Mouse (Mus musculus) gastrocnemius, postnatal 10 days (tissue): ENCODE measurements at regions not wholly inside any gene's neighbourhood (a gene's known extent, or its start where the extent isn't known, plus 50 kb on each side); places are given as distances from the start of the nearest gene placed in this dataset.
"Not testable (repeated sequence)": the region's sequence is repeated elsewhere in the genome, so short reads cannot be mapped to it uniquely, and the experiment has no call there.

ENCODE experiments used
- DNase-seq: peaks from one replicate; pipeline ENCODE4 v3.0.0; 2021; ENCODE audit warnings: mixed read lengths

DNA sequence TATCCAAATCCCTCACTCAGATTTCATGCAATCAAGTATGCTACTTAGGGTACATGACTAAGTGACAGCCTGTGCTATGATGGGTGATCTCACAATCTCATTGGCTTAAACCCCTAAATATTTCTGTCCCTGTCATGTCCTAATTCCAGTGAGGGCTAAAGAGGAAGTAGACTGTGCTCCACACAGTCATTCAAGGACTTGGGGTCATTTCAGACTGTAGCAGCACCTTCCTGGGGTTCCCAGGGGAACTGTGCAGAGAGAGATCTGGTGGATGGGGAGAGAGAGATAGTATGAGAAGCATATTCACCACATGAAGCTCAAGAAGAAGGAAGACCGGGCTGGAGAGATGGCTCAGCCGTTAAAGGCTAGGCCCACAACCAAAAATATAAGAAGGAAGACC is 100.7 kb downstream of the H2al2a start:
- no peak for DNase-seq

GRCm38 (mm10) chr2:17892661-17893060 is 104.1 kb downstream of the H2al2a start:
- DNase-seq, result not testable (repeated sequence)

DNA sequence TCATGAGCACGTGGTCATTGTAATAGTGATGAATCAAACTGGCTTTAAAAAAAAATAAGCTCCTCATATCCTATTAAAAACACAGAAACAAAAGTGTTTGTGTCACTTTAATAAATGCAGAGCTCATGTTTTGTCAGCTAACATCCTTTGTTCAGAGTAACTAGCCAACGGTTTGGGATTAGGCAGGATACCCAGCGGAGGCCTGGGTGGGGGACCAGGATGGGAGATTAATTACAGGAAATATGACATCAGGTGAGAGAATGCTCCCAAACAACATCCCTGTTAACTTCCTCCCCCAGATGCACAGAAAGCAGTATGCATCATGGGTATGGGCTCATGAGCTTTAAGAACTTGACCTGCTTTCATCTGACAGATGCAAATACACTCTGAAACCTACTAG is 109.1 kb downstream of the H2al2a start:
- no peak for DNase-seq

DNA sequence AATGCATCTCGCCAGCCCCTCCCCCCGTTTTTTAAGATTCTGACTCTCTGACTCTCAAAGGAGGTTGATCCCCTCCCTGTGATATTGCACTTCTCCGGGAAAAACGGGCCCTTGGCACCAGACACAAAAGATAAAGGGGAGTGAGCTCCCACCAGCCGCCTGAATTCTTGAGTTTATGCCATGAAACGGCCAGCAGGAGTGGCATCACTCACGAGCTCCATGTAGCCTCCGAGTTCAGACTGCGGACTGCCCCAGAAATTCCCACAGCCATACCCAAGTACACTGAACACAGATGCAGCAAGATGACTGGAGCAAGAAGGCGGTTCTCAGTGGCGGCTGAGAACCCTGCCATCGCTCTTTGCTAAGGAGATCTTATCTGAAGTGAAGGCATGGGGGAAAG is 114.4 kb downstream of the H2al2a start:
- no peak for DNase-seq

DNA sequence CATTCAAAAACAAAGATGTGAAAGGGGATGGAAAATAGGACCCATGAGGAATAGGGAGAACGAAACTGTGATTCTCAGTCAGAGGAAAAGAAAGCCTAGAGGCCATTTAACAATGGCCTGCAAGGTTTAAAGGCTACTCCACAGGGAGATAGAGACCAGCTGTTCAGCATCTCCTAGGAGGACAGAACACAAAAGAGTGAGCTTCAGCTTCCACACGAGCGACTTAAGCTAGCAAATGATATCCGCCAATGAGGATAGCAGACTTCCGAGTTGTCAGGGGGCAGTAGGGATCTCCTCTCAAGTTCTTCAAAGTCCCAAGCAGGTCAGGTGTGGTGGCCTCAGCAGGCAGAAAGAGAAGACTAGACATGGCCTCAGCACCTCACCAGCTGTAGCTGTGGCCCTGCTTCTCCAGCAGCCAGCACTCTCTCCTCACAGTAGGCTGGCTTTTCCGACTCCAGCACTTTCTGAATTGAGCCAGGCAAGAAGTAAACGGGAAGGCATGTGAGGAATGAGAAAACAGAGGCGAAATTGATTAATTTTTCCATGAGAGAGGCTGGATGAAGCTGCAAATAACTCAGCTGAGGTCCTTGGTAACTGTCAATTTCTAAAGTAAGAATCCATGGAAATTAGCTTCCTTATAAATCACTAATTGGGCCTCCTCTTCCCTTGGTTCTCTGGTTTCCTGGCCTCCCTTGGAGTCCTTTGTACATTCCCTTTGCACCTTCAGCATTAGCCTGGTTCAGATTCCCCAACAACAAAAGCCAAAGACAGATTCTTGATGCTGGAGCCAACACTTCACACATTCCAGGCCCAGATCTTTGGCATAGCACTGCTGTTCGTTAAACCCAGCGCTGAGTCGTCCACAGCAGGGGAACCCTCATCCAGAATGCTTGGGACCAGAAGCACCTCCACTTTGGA is 115.7 kb downstream of the H2al2a start:
- DNase-seq, result no peak

- no peak for DNase-seq
Measured at GRCm38 (mm10) chr2:17877901-17878300, 118.9 kb downstream of the H2al2a start.

DNA sequence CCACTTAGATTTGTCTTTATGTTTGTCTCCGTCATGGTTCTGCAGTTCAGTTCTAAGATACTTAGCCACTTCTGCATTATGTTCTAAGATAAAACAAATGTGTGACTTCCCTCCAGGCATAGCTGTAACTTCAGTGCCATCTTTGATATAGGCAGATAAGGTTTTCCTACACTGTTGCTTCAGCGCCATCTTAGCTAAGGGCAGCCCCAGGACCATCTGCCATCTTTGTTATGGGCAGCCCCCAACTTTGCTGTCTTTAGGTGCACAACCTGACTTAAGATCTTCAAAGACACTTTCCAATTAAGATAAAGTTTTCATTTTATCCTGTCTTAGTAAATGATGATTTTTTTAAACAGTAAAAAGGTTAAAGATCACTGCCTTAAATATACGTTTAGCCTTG is 119.8 kb downstream of the H2al2a start:
- no peak for DNase-seq

DNA sequence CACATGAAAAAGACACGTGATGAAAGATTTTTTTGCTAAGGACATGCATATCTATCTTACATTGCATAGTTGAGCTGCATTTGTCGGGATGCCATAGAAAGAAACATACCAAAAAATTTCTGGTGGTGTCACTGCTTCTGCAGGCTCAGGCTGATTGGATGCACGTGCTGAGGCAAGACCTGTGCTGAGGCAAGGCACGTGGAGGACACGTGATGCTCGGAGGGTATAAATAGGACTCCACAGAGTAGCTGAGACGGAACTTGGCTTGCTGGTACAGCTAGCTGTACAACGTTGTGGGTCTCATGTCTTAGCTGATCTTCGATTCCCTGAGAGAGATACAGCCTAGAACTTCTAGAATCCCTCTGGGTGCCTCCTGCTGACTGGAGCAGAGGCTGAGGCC is 120.6 kb downstream of the H2al2a start:
- no peak for DNase-seq

GRCm38 (mm10) chr2:17870562-17870961 is 126.2 kb downstream of the H2al2a start:
- DNase-seq, result no peak

DNA sequence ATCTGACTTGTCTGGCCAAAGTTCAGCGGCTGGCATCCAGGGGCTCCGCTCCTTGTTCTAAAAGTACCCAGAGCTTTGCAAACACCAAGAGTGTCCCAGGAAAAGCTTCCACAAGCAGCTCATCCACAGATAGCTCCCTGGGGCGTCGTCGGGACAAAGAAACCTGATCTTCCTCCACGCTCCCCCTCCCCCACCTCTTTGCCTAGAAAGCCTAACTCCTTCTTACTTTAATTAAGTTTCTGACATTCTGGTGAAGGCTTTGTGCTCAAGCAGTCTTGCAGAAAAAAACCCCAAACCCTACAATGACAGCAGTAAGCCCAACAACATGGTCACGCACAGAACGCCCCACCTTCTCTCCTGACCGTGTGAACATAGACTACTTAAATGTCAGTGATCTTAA is 128.6 kb downstream of the H2al2a start:
- no peak for DNase-seq

DNA sequence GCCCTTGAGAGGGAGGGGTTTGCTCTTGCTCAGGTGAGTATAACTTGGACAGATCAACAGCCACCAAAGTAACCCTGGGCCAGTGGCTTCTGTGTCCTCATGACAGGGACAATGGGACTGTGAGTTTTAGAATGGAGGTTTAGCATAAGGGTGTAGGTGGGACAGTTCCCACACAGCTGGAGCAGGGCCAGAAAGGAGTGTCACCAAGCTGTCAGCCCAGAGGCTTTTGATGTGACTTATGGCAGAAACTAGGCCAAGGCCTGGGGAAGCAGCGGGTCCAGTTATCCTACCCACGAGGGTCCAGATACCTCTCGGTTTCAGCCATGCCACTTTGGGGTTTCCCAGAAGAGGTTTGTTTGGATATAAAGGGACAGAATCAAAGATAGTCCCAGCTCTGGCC is 129.4 kb downstream of the H2al2a start:
- DNase-seq, result no peak

- DNase-seq, result no peak
Measured at GRCm38 (mm10) chr2:17861765-17862495, 130.7 kb upstream of the Nebl start.

GRCm38 (mm10) chr2:17860922-17861559 is 129.8 kb upstream of the Nebl start:
- DNase-seq, result no peak

GRCm38 (mm10) chr2:17859234-17859633 is 128.0 kb upstream of the Nebl start:
- DNase-seq, result no peak

- DNase-seq, result no peak
Measured at GRCm38 (mm10) chr2:17858326-17858725, 127.1 kb upstream of the Nebl start.

DNA sequence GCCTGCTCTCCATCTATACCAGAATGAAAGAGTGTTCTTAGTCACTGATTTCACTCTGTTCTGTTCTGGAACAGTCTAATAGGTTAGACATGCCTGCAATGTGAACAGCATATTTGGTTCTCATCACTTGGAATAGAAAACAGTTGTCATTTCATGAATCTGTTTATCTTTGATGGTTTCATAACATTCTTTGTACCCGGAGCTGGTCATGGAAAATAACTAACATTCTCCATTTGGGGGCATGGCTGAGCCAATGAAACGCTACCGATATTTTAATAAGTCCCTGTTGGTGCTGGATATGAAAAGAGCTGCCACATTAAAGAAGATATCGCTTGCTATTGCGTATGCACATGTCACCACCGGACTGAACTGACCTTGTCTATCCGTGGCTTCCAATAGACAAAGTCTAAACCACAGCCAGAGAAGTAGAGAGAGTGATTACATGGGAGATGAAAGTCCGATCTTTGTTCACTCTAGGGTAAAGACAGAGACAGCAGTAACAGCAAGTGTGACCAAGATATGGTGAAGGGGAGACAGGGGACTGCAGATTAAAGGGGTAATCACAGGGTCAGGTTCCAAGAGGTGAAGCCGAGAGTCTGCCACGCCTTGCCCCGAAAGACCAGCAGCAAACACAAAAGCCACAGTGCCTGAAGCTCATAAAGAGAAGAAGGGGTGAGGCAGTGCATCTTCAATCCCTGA is 124.5 kb upstream of the Nebl start:
- DNase-seq, result no peak

- no peak for DNase-seq
Measured at GRCm38 (mm10) chr2:17854088-17854487, 122.8 kb upstream of the Nebl start.

GRCm38 (mm10) chr2:17853500-17854011 is 122.3 kb upstream of the Nebl start:
- no peak for DNase-seq

DNA sequence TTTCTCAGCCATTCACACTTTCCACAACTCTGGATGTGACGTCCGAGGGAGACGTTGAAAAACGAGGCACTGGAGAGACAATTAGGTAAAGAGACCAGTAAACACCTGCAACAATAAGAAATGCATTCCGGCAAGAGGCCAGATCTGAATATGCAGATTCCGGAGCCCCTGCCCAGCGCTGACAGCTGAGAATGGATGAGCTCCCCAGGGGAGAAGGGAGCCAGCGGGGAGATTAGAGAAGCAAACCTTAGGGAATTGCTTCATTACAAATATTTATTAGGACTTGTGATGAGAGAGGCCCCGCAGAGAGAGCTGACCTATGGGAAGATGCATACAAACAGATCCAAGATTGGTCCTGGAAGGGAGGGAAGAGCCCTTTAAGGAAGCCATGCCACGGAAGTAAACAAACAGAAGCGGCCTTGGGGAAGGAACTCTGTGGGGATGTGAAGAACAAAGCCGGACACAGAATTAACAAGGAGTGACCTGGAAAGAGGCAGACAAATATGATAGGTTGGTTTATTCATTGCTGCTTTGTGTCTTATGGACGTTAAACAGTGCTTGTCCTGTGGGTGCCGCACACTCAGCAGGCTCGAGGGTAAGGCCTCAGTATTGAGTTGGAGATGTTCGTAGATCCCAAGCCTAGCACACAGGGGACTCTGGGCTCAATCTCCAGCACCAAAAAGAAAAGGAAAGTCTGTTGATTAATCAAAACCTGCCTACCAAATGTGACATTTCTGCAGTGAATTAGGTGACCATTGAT is 121.7 kb upstream of the Nebl start:
- no peak for DNase-seq

- DNase-seq, result no peak
Measured at GRCm38 (mm10) chr2:17850741-17851140, 119.5 kb upstream of the Nebl start.

DNA sequence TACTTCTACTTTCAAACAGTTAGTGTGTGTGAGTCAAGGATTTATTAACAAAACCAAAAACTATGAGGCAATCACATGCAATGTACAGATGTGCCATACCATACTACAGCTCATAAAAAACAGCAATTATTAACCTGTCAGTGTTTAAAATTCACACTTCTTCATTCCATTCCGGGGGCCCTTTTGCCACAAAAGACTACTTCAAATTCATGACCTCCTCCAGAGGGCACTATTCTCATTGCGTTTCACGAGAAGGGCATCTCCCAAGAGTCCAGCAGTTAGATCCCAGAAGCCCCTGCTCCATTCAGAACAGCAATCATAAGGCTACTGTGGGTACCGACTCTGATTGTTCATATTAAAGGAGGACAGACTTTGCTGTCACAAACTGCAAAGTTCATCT is 118.0 kb upstream of the Nebl start:
- no peak for DNase-seq
